Mouse (Mus musculus): ENCODE measurements around the gene Gm17018.

Gm17018 gene

GRCm38 (mm10) chr19:45587509-45588292, 27.3 kb downstream of the Gm17018 start:
- no peak for DNase-seq (ENCODE audit: extremely low spot score, low spot score)

- no peak for DNase-seq (ENCODE audit: extremely low spot score, low spot score)
Measured at GRCm38 (mm10) chr19:45589761-45590160, 29.3 kb downstream of the Gm17018 start.

- no peak for DNase-seq (ENCODE audit: extremely low spot score, low spot score)
Measured at GRCm38 (mm10) chr19:45591704-45592103, 31.3 kb downstream of the Gm17018 start.

GRCm38 (mm10) chr19:45592916-45593315, 32.5 kb downstream of the Gm17018 start:
- DNase-seq (ENCODE audit: extremely low spot score, low spot score), result no peak

- no peak for DNase-seq (ENCODE audit: extremely low spot score, low spot score)
Measured at GRCm38 (mm10) chr19:45594079-45594478, 33.7 kb downstream of the Gm17018 start.

- no peak for DNase-seq (ENCODE audit: extremely low spot score, low spot score)
Measured at GRCm38 (mm10) chr19:45595481-45595880, 35.1 kb downstream of the Gm17018 start.

GRCm38 (mm10) chr19:45596019-45596418, 35.6 kb downstream of the Gm17018 start:
- no peak for DNase-seq (ENCODE audit: extremely low spot score, low spot score)

- no peak for DNase-seq (ENCODE audit: extremely low spot score, low spot score)
Measured at GRCm38 (mm10) chr19:45596434-45596833, 36.0 kb downstream of the Gm17018 start.

GRCm38 (mm10) chr19:45597106-45597505, 36.7 kb downstream of the Gm17018 start:
- DNase-seq (ENCODE audit: extremely low spot score, low spot score), result no peak

GRCm38 (mm10) chr19:45602606-45603005, 42.2 kb downstream of the Gm17018 start:
- no peak for DNase-seq (ENCODE audit: extremely low spot score, low spot score)

GRCm38 (mm10) chr19:45606701-45607100, 46.3 kb downstream of the Gm17018 start:
- DNase-seq (ENCODE audit: extremely low spot score, low spot score), result no peak

GRCm38 (mm10) chr19:45607479-45607878, 47.1 kb downstream of the Gm17018 start:
- DNase-seq (ENCODE audit: extremely low spot score, low spot score), result no peak

GRCm38 (mm10) chr19:45608648-45609339, 48.4 kb downstream of the Gm17018 start:
- no peak for DNase-seq (ENCODE audit: extremely low spot score, low spot score)

- no peak for DNase-seq (ENCODE audit: extremely low spot score, low spot score)
Measured at GRCm38 (mm10) chr19:45610823-45611222, 50.4 kb downstream of the Gm17018 start.

GRCm38 (mm10) chr19:45614375-45614774, 54.0 kb downstream of the Gm17018 start:
- no peak for DNase-seq (ENCODE audit: extremely low spot score, low spot score)

GRCm38 (mm10) chr19:45614928-45615327, 54.5 kb downstream of the Gm17018 start:
- no peak for DNase-seq (ENCODE audit: extremely low spot score, low spot score)

- no peak for DNase-seq (ENCODE audit: extremely low spot score, low spot score)
Measured at GRCm38 (mm10) chr19:45615415-45616213, 55.2 kb downstream of the Gm17018 start.

- DNase-seq (ENCODE audit: extremely low spot score, low spot score), result no peak
Measured at GRCm38 (mm10) chr19:45616214-45616518, 55.8 kb downstream of the Gm17018 start.

- DNase-seq (ENCODE audit: extremely low spot score, low spot score), result no peak
Measured at GRCm38 (mm10) chr19:45616735-45617134, 56.3 kb downstream of the Gm17018 start.

- DNase-seq (ENCODE audit: extremely low spot score, low spot score), result no peak
Measured at GRCm38 (mm10) chr19:45618184-45618583, 57.8 kb downstream of the Gm17018 start.

GRCm38 (mm10) chr19:45619744-45620501, 59.5 kb downstream of the Gm17018 start:
- DNase-seq (ENCODE audit: extremely low spot score, low spot score), result no peak
